Mouse (Mus musculus): ENCODE results near the gene Sec16a.

Gene Sec16a

DNA sequence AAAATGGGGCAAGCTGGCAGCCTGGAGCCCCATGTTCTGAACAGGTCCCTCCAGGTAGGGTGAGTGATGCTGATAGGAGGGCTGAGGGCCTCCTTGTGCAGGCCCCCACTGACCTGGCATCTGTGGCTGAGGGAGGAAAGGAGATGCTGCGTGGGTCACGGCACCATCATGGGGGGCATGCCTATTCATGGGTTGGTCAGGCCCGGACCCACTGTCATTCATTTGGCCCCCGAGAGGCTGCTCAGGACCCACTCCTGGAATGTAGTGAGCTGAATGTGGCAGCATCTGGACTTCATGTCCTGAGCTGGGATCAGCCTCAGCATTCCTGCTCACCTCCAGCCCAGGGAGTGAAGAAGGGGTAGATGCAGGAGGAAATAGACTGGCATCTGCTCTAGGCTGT lies 3.8 kb downstream of the Sec16a start:
- DNase-seq (ENCODE audit: low read depth, low spot score), result no peak

DNA sequence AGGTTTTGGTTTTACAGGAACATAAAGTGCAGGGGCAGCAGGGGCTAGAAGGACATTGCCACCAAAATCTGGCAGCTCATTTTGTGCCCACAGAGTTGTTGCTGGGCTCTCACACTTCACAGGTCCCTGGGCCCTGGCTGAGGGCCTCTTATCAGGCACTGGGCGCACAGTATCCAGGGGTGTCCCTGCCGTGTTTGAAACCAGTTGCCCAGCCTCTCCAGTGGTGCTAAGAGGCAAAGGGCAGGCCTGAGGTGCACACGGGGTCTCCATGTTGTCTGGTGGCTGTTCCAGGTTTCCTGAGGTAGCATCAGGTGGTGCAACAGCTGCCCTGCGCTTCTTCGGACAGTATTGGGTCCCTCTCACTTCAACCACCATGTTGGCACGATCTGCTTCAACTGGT lies 5.3 kb downstream of the Sec16a start:
- DNase-seq (ENCODE audit: low read depth, low spot score), result no peak

DNA sequence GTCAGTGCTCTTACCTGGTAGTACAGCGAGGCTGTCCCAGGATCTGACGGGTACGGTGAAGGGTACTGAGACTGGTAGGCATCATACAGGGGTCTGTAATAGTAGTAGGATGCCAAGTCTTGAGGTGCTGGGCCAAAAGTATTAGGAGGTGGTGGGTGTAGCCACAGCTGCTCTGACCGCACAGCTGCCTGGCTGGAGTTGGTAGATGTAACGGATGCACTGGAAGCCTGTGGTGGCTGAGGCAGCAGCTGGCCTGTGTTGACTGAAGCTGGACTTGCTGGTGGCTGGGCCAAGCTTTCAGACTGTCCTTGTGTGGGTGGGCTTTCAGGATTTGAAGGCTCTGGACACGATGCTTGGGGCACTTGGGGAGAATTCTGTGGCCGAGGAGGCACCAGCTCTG lies 6.6 kb downstream of the Sec16a start:
- DNase-seq (ENCODE audit: low read depth, low spot score), result no peak

DNA sequence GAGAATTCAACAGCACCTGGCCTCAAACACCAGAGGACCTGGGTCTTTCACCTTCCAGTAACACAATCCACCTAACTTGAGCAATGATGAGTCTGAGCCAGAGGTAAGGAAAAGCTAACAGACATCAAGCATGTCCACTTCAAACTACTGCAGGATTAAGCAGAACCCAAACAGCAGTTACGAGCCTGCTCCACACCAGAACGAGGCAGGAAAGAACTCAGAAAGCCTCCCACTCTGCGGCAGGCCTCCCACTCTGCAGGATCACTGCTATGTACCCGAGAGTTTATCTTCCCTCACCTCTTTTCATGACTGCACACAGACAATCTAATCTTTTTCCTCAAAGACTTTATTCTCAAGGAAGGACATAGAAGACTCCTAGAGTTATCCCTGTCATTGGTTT lies 7.8 kb downstream of the Sec16a start:
- no peak for DNase-seq (ENCODE audit: low read depth, low spot score)

DNA sequence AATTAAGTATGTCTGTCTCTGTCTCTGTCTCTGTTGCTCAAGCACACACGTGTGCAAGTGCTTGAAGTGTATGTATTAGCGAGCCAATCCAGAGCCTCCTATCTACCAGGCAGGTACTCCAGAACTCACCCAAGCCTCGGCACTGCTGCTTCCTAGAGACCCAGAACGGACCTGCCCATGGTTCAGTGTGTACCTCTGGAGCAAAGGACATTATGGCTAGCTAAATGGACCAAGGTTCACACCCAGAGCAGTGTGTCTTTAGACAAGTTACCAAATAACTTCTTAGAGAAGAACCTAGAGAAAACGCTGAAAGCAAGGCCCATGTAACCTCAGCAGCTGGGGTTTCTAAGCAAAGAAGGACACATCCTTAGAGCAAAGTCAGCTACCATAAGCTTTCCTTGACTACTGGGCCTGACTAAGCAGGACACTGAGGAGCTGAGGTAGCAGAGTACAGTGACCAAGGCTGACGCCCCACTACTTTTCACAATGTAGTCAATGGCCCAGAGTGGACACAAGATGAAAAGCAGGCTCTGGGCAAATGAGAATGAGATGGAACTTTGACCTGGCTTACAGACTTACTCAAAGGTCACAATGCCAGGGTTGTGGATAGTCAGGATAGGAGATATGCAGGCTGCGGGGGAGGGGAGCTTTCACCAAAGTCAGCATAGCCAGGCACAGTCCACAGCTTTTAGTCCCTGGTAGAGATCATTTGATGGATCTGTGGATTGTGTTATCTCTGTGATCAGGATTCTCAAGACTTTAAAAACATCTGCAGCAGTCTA lies 10.0 kb downstream of the Sec16a start:
- no peak for DNase-seq (ENCODE audit: low read depth, low spot score)

DNA sequence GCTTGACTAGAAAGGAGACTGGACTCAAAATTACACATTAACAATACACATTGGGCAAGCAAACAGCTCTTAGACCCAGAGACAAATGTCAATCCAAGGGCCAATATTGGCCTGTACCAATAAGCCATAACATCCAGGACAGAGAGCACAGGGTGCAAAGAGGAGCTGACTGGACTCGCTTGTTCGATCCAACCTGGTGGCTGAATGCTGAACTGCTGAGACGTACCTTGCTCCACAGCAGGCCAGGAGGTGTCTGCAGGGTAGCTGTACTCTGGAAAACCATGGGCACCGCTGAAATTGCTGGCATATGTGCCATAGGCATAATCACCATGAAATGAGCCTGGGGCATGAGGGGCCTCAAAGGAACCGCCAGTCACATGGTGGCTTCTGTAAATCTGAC lies 15.2 kb downstream of the Sec16a start:
- DNase-seq (ENCODE audit: low read depth, low spot score), result no peak

DNA sequence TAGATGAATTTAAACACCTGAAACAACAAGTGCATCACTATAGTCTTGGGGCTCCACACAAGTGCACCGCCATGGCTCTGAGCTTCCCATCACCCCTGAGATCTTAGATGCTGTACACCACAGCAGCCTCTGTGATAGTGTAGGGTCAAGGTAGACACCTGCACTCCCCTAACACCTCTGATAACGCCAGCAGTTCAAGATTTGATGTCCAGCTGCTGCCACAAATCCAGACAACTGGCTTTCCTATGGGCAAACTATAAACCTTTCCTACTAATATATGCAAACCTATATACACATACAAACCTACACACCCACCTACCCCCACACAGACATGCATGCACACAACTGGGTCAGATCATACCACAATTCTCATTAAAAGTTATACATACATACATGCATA lies 20.5 kb downstream of the Sec16a start:
- DNase-seq (ENCODE audit: low read depth, low spot score), result no peak

DNA sequence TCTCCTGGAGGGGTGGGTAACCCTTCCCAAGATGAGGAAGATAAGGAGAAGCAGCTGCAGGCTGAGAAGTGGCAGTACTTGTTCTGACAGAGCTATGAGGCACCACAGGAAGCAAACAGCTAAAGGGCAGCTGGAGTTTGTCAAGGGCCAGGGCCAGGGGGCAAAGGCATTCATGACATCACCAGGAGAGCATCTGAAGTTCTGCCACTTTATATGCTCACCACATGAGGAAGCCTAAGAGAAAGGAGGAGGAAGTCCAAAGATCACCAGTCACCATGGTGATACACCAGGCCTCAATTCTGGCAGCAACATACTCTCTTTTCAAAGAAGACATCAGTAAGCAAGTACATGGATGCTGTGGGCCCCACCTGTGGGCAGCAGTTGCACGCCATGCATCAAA lies 21.9 kb downstream of the Sec16a start:
- no peak for DNase-seq (ENCODE audit: low read depth, low spot score)

DNA sequence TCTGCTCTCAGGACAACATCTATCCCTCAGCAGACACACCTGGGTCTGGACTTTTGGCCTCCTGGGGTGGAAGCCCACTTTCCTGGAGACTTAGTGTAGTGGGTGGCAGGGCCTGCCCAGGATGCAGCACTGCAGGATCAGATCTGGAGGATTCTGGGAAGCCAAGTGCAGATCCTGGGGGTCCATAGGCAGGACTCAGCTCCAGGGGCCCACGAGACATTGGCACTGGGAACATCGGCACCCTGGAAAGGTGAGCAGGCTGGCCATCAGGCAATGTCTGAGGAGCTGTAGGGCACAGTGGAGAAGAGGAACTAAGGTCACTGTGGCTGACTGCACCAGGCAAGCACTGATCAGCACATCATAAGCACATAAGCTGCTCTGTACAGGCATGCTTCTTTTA lies 23.0 kb downstream of the Sec16a start:
- DNase-seq (ENCODE audit: low read depth, low spot score), result no peak

DNA sequence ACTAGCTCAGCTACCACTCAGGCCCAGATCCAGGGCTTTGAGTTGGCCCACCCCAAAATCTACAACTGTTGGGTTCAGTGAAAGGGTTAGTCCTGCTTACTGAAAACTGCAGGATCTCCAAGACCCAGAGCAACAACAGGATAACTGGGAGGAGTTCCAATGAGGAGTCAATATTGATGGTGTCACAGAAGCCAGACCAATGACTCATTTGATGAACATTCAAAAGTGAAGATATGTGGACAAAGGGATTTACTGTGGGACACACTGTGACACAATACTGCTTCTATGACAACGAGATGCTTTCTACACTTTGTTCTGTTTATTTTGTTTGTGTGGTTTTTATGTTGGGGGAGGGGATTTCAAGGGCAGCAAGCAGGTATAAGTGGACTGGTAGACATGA lies 26.9 kb downstream of the Sec16a start:
- DNase-seq (ENCODE audit: low read depth, low spot score), result no peak

DNA sequence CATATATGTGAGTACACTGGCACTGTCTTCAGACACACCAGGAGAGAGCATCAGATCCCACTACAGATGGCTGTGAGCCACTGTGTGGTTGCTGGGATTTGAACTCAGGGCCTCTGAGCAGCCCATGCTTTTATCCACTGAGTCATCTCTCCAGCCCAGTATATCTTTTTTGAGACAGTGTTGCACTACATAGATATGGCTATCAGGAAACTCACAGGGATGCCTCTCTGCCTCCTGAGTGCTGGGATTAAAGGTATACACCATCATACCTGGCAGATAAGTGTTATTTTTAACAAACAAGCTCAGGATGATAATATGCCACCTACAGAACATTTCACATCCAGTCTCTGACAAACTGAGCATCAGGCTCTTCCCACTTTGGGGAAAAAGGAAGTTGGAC lies 27.9 kb downstream of the Sec16a start:
- no peak for DNase-seq (ENCODE audit: low read depth, low spot score)

DNA sequence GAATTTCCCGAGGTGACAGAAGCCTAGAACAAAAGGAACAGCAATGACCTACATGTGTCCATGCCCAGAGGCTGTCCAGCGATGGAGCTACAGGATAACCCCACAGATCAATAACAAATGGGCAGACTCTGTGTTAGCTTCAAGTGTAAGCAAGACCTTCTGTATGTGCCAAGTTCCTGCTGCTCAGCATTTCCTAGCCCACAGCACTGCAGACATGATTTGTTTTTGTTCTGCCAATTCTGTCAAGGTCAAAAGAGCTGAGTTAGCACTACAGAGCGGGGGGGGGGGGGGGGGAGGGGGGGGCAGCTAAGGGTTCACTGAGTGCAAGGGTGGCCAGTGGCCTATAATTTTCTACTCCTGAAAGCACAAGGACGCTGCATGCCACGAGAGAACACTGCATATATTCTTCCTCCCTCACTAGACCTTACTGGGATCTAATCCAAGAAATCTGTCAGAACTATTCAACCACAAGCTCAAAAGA lies 34.0 kb downstream of the Sec16a start:
- no peak for DNase-seq (ENCODE audit: low read depth, low spot score)

DNA sequence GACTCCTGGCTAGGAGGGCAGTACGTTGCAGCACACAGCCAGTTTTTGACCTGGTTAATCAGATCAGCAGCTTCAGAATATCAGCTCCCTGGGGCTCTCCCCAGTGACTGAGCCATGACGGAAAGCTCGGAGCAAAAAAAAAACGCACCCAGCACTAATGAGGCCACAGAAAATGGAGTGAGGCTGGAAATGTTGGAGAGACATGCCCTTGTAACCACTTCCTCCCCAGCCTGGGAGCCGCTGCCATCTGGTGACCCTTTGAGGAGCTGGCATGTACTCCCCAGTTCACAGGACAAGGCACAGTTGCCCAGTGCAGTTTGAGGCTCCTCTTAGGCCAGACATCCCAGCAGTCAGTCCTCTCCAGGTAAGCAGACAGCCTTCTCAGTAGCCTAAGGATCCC lies 34.9 kb downstream of the Sec16a start:
- DNase-seq (ENCODE audit: low read depth, low spot score), result no peak

DNA sequence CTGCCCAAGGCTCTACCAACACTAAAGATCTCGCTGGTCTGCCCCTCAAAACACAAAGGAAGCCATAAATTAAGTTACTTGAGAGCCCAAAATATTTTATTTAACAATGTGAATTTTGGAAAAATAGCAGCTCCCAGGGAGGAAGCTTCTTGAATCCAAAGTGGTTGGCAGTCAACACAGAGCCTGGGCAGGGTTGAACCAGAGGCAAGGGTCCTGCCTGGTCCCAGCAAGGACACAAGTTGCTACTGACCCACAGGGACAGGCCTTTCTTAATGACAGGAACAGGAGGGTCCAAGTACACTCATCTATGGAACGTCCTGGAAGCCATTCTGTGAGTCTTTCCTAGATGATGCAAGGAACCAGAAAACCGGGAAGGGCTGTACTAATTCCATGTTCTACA lies 35.7 kb downstream of the Sec16a start:
- DNase-seq (ENCODE audit: low read depth, low spot score), result no peak

DNA sequence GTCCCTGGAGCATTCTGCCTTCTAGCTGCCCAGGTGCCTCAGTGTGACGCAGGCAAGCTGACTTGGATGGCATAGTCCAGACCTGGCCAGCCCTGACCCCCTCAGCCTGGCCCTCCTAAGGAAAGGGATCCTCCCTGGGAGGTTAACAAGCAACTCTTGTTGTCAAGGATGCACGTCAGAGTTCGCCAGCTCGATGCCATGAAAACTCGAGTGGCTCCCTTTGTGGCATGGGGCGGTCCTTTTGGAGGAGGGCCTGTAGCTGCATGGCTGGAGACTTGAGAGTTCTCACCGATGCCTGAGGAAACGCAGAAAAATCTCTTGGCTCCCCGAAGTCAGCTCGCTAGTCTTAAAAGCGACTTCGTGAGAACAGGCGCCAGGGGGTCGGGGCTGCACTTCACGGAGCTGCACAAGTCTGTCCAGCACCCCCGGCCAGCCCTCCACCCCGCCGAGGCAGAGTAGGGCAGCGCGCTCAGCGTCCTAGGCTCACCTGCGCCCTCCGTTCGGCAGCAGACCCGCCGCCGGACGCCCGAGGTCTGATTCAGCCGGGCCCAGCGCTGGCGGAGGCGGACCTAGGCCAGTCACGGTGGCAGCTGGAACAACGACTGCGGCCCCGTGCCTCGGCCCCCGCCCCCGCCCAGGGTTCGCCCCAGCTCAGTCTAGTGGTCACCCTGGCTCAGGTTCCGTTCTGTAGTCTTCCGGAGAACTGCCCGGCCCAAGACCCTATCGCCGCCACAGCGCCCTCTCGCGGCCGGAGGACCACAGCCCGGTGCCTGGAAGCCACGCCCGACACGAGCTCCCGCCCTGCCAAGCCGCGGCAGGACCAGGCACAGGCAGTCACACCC lies 36.3 kb downstream of the Sec16a start, which contains the start of gene Inpp5e:
Gene Inpp5e (minus strand): TSS at position 689 of the 842 bp plus-strand sequence.
- DNase-seq (ENCODE audit: low read depth, low spot score), result peak; percentile 91

DNA sequence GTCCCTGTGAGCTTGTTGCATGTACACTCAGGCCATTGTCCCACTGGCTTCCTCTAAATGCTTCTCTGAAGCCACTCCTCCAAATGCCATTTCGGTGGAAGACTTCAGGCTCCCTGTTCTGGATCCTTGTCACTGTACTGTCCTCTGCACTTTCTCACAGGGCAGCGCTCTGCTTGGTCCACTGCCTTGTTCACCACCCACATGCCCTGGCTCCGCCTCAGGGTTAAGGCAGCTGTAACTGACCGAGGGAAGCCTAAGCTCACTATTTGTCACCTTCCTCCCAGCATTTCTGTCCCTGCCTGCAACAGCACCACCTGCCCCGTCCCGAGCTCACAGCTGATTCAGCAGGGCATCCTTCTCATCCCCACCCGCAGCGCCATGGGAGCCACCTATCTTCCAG lies 41.7 kb downstream of the Sec16a start:
- no peak for DNase-seq (ENCODE audit: low read depth, low spot score)

DNA sequence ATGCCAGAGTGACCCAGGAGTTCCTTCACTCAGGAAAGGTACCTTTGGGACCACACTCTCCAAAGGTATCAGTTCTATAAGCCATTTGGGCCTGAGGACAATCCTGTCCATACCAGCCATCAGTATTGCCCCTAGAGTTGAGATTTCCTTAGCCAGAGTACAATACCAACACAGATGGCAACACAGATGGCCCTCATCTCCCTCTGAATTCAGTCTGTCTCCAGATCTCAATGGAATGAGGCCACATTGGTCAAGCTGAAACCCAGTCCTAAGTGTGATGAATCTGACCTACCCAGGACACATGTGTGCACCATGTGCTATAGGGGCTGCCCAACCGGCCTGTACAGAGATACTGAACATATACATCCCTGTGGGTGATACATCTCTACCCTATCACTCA lies 42.8 kb downstream of the Sec16a start:
- no peak for DNase-seq (ENCODE audit: low read depth, low spot score)

DNA sequence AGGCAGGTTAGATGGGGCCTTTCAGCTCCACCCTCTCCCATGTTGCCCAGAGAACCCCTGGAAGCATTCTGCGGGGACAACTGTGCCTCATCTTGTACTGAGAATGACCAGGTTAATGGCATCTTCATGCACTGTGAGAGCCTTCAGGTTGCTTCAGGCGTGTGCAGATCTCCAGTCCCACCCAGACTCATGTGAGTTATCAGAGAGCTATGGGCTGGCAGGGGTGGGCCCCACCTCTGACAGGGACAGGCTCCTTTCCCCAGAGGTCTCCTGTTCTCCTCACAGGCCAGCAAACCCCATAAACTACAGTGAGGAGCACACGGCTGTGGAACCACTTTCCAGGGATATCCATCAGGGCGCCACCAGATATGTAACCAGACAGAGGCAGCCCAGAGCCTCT lies 44.0 kb downstream of the Sec16a start:
- DNase-seq (ENCODE audit: low read depth, low spot score), result no peak

DNA sequence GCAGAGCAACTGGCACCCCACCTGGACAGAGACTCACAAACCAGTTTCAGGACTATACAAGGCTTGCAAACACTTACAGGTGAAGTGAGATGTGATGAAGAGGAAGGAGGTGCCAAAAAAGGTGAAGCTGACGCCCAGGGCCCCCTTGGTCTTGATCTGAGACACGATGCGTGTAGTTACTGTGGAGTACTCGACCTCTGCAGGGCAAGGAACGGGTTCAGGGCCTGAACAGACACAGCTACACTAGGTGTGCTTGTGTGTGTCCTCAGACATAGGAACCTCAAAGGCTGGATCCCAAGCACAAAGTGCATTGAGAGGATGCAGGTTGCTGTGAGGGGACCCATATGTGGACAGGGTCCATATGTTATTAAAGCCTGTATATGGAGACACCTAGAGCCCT lies 44.7 kb downstream of the Sec16a start:
- no peak for DNase-seq (ENCODE audit: low read depth, low spot score)

DNA sequence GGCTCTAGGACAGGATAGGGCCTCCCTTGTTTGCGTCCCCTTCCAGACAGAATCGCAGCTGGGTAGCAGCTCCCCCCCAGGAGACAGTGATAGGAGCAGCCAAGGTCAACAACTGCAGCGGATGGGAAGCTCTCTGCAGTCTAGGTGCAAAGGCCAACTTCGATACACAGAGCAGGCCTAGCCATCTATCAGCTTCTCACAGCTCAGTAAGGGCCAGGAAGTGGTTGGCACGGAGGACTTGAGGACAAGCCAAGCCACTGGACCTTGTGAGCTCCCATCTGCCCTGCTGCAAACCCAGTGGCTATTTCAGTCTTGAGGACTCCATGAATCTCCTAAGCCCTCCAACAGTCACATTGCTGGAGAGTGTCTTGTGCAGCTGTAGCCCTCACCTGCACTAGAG lies 45.4 kb downstream of the Sec16a start:
- no peak for DNase-seq (ENCODE audit: low read depth, low spot score)

DNA sequence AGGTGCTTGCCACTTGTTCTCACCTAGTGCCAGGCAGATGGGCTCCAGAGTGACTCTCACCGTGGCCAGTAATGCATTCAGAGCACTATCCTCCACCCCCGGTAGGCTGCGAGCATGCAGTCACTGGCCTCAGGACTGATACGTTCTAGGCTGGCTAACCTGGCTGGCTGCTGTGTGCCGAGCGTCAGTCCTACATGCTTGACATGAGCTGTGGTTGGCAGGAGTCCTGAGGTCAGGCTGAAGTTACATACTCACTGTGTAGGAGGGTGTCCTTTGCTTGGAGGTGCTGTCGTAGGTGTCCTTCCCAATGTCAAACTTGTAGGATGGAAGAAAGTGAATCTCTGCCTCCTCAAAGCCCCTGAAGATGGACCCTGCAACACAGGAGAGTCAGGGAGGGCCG lies 46.0 kb downstream of the Sec16a start:
- no peak for DNase-seq (ENCODE audit: low read depth, low spot score)

DNA sequence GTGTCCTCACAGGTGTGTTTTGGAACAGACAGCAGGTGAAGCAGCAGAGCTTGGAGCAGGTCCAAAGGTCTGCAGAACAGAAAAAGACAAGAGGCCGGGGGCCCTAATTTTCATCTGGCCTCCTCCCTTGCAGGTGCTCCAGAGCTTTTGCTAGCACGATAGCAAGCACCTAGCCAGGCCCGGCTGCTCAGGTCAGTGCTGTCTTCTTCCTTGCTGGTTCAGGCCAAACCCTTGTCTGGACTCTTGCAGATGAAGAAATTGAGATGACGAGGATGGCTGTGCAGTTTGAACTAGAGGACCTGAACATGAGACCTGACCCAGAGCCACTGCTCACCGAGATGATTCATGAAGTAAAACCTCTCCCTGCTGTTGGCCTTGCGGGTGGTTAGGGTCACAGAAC lies 53.4 kb downstream of the Sec16a start:
- DNase-seq (ENCODE audit: low read depth, low spot score), result no peak

DNA sequence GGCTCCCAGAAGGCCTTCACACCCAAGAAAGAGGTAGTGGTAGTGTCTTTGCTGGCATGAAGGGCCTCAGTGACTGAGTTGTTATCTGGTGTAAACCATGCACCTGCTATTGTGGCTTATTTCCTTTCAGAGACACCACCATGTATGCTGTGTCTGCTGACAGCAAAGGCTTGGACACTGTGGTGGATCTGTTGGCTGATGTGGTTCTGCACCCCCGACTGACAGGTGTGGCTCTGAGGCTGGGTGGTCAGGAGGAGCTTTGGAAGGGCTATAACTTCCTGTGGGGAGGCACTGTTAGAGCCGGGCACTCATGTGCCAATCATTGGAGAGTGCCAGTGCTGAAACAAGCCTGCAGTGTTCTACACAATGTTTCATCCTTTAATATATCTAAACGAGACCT lies 54.1 kb downstream of the Sec16a start:
- no peak for DNase-seq (ENCODE audit: low read depth, low spot score)
